Mouse (Mus musculus): ENCODE measurements around the gene Mul1.

DNA sequence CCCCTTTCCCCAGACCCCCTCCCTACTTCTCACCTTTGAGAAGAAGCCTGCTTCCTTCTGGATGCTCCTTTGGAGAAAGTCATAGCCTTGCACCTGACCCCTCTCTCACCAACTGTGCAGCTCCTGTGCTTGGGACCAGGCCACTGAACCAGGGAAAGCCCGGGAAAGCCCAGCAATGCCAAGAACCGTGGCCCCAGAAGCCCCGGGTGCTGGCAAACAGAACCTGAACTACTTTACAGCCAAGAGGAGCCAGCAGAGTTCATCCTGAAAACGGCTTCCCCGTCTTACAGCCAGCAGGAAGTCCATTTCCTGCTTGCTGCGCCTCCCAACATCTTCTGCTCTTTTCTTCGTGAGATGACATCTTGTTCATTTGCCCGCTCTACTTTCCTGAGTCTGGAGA lies 48.2 kb downstream of the Mul1 start:
- TF ChIP-seq POLR2A (IDR thresholded peaks at IDR 0.05; ENCODE audit: low read depth, low read length) (no peak), CTCF (IDR thresholded peaks at IDR 0.05; ENCODE audit: extremely low read depth, insufficient read length, insufficient replicate concordance, low read depth, low read length) (no peak)

All from small intestine, adult 2 months (tissue).